Mouse (Mus musculus) E14TG2a.4 (cell line): ENCODE results near the gene Mettl7a3.

Experiments
- H3K27me3 ChIP-seq: 2 replicates; pipeline ENCODE4 v1.6.1; 2014; ENCODE audit warnings: low read length, control low read depth; ENCODE audit not compliant: insufficient read depth
- H3K36me3 ChIP-seq: 2 replicates; pipeline ENCODE4 v1.6.1; 2014; ENCODE audit warnings: low read length, control low read depth; ENCODE audit not compliant: insufficient read depth
- H3K4me1 ChIP-seq: replicated peaks from 2 replicates; pipeline ENCODE4 v1.6.1; 2014; ENCODE audit warnings: low read depth, low read length, control low read depth
- H3K4me3 ChIP-seq: replicated peaks from 2 replicates; pipeline ENCODE4 v1.5.1; 2014; ENCODE audit warnings: mild to moderate bottlenecking, low read length
- H3K9me3 ChIP-seq: 2 replicates; pipeline ENCODE4 v1.6.1; 2014; ENCODE audit warnings: low read length, control low read depth
- CTCF ChIP-seq: conservative IDR thresholded peaks from 2 replicates; pipeline ENCODE4 v1.5.1; 2014; ENCODE audit warnings: low read length
- NANOG ChIP-seq: IDR thresholded peaks from 2 replicates; pipeline ENCODE4 v1.6.1; 2014; ENCODE audit warnings: borderline replicate concordance, low read length, mixed read lengths
- POU5F1 ChIP-seq: IDR thresholded peaks from 2 replicates; pipeline ENCODE4 v1.6.1; 2014; ENCODE audit warnings: low read length, borderline replicate concordance

Gene Mettl7a3

GRCm38 (mm10) chr15:100334629-100335028 is at the start of gene Mettl7a3:
Gene Mettl7a3 (plus strand): TSS chr15:100334929.
- no peaks in the 10 kb centered on the region for H3K36me3 ChIP-seq
- H3K4me1 ChIP-seq: peaks cover 4% of the 10 kb centered on the region
- no peaks in the 10 kb centered on the region; the same call in 1 of the 2 replicates for H3K27me3 ChIP-seq
- no peak within 1 kb of the TSS for H3K4me3 ChIP-seq
- H3K9me3 ChIP-seq: no peaks in the 10 kb centered on the region
- no peak for TF ChIP-seq POU5F1
- no peak for TF ChIP-seq NANOG

- no peak for TF ChIP-seq NANOG
- TF ChIP-seq CTCF: no peak
- TF ChIP-seq POU5F1: no peak
- Histone ChIP-seq H3K27me3 (no peaks in the 10 kb centered on the region), H3K9me3 (no peaks in the 10 kb centered on the region), H3K4me3 (no peak overlapping the region), H3K36me3 (no peaks in the 10 kb centered on the region), H3K4me1 (peaks cover 50% of the 10 kb centered on the region)
Observed at GRCm38 (mm10) chr15:100288980-100289379, 45.7 kb upstream of the Mettl7a3 start.

- peaks cover 45% of the 10 kb centered on the region for H3K4me1 ChIP-seq
- H3K4me3 ChIP-seq: no peak overlapping the region
- no peaks in the 10 kb centered on the region for H3K9me3 ChIP-seq
- no peaks in the 10 kb centered on the region for H3K36me3 ChIP-seq
- no peak for TF ChIP-seq CTCF
- TF ChIP-seq POU5F1: no peak
- TF ChIP-seq NANOG: no peak
- no peaks in the 10 kb centered on the region for H3K27me3 ChIP-seq
Observed at GRCm38 (mm10) chr15:100290858-100291257, 43.9 kb upstream of the Mettl7a3 start.

- Histone ChIP-seq H3K27me3 (no peaks in the 10 kb centered on the region), H3K4me1 (peaks cover 44% of the 10 kb centered on the region), H3K9me3 (no peaks in the 10 kb centered on the region), H3K36me3 (no peaks in the 10 kb centered on the region), H3K4me3 (no peak overlapping the region)
- TF ChIP-seq NANOG (no peak), POU5F1 (no peak; the same call in 1 of the 2 replicates), CTCF (no peak)
Observed at GRCm38 (mm10) chr15:100292326-100292725, 42.4 kb upstream of the Mettl7a3 start.

GRCm38 (mm10) chr15:100297856-100298255 is 36.9 kb upstream of the Mettl7a3 start:
- TF ChIP-seq CTCF (no peak), POU5F1 (no peak), NANOG (no peak)
- Histone ChIP-seq H3K4me1 (peaks cover 54% of the 10 kb centered on the region), H3K9me3 (peaks cover 5% of the 10 kb centered on the region), H3K36me3 (no peaks in the 10 kb centered on the region), H3K4me3 (no peak overlapping the region), H3K27me3 (no peaks in the 10 kb centered on the region)

- H3K27me3 ChIP-seq: no peaks in the 10 kb centered on the region
- H3K9me3 ChIP-seq: peaks cover 5% of the 10 kb centered on the region
- no peaks in the 10 kb centered on the region for H3K36me3 ChIP-seq
- peaks cover 63% of the 10 kb centered on the region for H3K4me1 ChIP-seq
- TF ChIP-seq CTCF: no peak
- TF ChIP-seq POU5F1: no peak
- no peak for TF ChIP-seq NANOG
- H3K4me3 ChIP-seq: 0 out of 2 replicates have a peak overlapping the region, but pooled peaks have one; percentile 2
Observed at GRCm38 (mm10) chr15:100300499-100300898, 34.2 kb upstream of the Mettl7a3 start.

- TF ChIP-seq CTCF: no peak
- TF ChIP-seq NANOG: no peak
- TF ChIP-seq POU5F1: no peak
- H3K36me3 ChIP-seq: no peaks in the 10 kb centered on the region
- peaks cover 5% of the 10 kb centered on the region for H3K9me3 ChIP-seq
- H3K4me3 ChIP-seq: peak overlapping the region; percentile 66
- peaks cover 67% of the 10 kb centered on the region for H3K4me1 ChIP-seq
- H3K27me3 ChIP-seq: no peaks in the 10 kb centered on the region
Observed at GRCm38 (mm10) chr15:100301556-100301955, 33.2 kb upstream of the Mettl7a3 start.

- no peaks in the 10 kb centered on the region for H3K9me3 ChIP-seq
Observed at GRCm38 (mm10) chr15:100303428-100304018, 31.2 kb upstream of the Mettl7a3 start.

More at GRCm38 (mm10) chr15:100303428-100304018, 31.2 kb upstream of the Mettl7a3 start:
- Histone ChIP-seq H3K4me3 (peak overlapping the region; percentile 66), H3K36me3 (no peaks in the 10 kb centered on the region), H3K4me1 (peaks cover 70% of the 10 kb centered on the region), H3K27me3 (no peaks in the 10 kb centered on the region)
- TF ChIP-seq NANOG (no peak), POU5F1 (no peak), CTCF (no peak)
